Mouse (Mus musculus): ENCODE data around the gene Dmrt3.

DNA sequence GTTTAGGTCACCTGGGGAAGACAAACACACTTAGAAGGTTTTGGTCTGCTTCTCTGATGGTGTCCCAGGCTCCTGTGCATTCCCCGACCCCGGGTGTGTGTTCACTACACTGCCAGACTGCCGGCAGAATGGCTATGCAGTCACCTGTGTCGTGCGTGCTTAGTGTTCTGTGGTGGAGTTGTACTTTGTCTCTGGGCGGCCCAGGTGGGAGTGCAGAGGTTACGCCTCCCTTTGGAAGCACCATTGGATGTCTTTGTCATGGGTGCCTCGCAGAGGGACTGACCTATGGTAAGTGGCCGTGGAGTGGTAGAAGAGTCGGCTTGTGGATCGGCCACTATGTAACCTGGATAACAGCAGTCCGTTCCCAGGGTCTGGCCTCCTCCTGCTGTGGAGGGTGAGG is 45.7 kb upstream of the Dmrt3 start:
- TF ChIP-seq CTCF (IDR thresholded peaks at IDR 0.05; ENCODE audit: control insufficient read depth, insufficient read depth, low read length) (no peak), POLR2A (IDR thresholded peaks at IDR 0.05; ENCODE audit: borderline replicate concordance, control insufficient read depth, low read depth, low read length) (no peak)

All from bone marrow, adult 2 months (tissue).